Mouse (Mus musculus) CD4-positive, CD25-positive, alpha-beta regulatory T cell, adult 4 months (primary cell): ENCODE results near the gene Capzb. TPM values are rescaled to one million over a fixed set of nuclear protein-coding genes. Genes with fewer than 3 reads are reported as not detected.
A peak's percentile ranks its signal among the peaks of the same experiment; 100 is the strongest.

Source experiments
- ATAC-seq: one replicate; pipeline ENCODE4 v1.8.0; 2017
- polyA plus RNA-seq, 2 experiments: library from polyadenylated mRNA; unstranded; fragments of 100-300 nt; shearing (Covaris generic); gene quantifications; one replicate each; pipeline ENCODE4 v1.2.1; 2017

Gene Capzb
- polyA plus RNA-seq, 2 experiments from 2014 or later, result 479 to 616 TPM

DNA sequence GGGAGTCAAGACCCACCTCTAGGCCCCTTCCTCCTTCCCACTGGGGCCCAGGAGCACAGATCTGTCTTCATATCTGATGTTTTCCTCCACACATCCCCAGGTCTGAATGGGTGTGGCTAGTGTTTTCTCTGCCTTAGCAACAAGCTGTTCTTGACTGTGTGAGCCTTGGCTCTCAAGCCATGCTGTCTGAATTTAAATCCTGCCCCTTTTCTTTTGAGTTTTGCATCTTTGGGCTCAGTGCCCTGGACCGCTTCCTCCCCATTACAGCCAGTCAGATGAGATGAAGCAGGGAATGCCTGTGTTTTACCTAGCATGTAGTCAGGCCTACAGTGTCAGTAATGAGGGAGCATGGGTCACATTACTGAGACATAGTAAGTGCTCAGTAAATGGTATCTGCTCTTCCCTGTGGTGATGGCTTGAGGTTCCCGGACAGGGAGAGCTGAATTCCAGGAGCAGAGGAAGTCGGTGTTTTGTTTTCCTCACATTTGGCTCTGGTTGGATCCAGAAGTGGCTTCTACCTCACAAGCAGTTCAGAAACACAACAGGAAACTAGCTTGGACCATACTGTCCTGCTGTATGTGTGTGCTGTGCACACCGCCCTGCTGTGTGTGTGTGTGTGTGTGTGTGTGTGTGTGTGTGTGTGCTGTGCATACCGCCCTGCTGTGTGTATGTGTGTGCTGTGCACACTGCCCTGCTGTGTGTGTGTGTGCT lies 16.6 kb downstream of the Capzb start:
- peak; percentile 15 for ATAC-seq

- no peak for ATAC-seq
Measured at GRCm38 (mm10) chr4:139211975-139212831, 19.5 kb downstream of the Capzb start.

- ATAC-seq, result no peak
Measured at GRCm38 (mm10) chr4:139213086-139213485, 20.4 kb downstream of the Capzb start.

- peak; percentile 38 for ATAC-seq
Measured at GRCm38 (mm10) chr4:139213935-139214371, 21.3 kb downstream of the Capzb start.

- no peak for ATAC-seq
Measured at GRCm38 (mm10) chr4:139216566-139216965, 23.9 kb downstream of the Capzb start.

DNA sequence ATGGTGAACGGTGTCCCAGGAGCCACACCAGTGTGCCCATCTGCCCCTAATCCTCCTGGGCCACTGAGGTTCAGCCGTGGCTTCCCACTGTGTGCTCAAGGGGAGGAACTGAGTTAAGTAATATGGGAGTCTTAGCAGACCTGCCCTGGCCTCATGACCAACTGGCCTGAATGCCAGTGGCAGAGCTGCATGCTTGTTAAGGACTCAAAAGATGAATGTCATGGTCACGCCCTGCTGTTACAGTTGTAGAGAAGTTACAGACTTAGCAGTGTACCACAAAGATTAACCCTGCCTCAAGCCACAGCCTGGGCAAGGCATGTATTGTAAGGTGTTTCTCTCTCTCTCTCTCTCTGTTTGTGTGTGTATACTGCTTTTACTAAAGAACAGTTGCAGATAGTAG lies 25.8 kb downstream of the Capzb start:
- no peak for ATAC-seq

- no peak for ATAC-seq
Measured at GRCm38 (mm10) chr4:139219656-139220055, 27.0 kb downstream of the Capzb start.

DNA sequence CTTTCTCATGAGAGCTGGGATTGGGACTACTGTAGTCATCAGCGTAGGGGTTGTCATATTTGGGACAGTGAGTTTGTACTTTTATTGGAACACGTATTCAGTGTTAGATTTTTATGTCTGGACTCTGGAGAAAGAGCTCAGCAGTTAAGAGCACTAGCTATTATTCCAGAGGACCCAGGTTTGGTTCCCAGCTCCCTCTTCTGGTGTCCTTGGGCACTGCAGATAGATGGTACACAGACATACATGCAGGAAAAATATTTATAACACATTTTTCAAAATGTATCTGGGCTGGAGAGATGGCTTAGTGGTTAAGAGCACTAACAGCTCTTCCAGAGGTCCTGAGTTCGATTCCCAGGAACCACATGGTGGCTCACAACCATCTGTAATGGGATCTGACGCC lies 28.3 kb downstream of the Capzb start:
- ATAC-seq, result no peak

GRCm38 (mm10) chr4:139221837-139222236 lies 29.1 kb downstream of the Capzb start:
- ATAC-seq, result no peak

DNA sequence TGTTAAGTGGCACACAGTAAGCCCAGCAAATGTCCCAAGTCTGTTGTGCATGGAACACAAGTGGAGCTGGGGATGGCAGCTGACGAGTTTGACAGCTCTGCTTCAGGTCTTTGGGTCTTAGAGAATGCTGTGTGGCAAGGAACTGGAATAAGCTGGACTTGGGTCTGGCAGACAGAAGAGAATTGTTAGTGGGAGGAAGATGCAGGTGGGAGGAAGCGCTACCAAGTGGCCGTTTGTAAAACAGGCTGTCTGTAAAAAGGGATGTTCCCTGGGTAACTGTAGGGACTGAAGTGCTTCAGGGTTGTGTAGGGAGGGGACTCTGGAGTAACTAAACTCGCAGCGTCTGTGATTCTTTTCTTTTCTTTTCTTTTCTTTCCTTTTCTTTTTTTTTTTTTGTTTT lies 32.4 kb downstream of the Capzb start:
- no peak for ATAC-seq

DNA sequence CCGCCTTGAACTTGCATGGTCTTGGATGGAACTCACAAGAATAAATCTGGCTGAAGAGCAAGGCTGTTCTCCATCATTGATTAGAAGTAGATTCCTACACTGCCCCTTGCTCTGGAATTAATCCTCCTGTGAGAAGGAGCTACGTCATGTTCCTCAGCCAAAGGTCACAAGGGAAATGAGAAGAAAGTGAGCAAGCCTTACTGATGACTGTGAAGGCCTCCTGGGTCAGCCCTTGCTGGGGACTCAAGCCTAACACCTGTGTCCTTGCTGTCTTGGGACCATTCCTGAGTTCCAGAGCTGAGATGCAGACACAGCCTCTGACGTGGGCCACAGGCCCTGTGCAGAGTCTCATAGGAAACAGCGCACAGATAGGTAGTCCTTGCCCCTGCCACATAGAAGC lies 33.2 kb downstream of the Capzb start:
- no peak for ATAC-seq

GRCm38 (mm10) chr4:139226504-139227216 lies 34.0 kb downstream of the Capzb start:
- ATAC-seq, result no peak

DNA sequence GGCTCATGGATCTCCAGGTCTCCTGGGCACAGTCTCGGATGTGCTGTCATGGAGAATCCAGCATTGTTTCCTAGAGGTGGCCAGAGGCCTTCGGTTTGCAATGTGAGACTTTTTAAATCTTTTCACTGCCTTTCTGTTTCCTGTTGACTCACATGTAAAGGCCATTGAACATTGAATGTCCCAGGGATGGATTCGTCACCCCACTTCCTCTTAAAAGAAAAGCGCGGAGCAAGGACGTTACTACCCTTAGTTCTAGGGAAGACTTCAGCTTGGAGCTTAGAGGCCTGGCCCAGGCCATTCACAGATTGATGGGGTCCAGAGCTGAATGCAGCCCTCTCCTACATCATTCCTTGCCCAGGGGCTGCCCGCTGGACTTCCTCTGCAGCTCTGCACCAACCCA lies 35.2 kb downstream of the Capzb start:
- no peak for ATAC-seq

- ATAC-seq, result no peak
Measured at GRCm38 (mm10) chr4:139229271-139229670, 36.6 kb downstream of the Capzb start.

DNA sequence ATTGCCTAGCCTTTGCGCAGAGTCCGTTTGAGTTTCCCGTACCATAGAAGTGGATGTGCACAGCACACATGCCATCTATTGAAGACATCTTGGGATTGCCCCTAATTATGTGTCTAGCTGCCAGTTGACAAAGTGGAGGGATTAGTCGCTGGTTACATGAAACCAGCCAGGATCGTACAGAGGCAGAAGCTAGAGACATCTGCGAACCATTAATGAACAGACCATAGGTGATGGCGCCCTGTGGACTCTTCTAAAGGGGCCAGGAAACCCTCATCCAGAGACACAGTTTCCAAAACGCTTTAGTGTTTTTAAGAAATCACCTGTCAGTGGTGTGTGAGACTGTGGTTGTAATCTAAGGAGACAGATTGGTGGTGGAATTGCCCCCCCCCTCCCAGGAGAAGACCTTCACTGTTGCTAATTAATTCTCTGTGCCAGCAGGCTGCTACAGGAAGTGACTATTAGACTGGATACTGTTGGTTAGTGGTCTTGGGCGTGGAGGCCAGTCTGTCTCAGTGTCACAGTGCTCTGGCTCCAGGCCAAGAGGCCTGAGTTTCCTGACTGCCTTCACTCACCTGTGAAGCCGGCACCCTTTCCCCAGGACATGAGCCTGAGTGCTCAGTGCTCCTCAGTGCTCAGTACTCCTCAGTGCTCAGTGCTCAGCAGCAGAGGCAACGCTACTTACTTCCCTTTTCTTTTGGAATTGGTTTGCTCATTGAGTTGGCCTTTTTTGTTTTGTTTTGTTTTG lies 37.8 kb downstream of the Capzb start:
- no peak for ATAC-seq

- ATAC-seq, result no peak
Measured at GRCm38 (mm10) chr4:139231163-139231562, 38.5 kb downstream of the Capzb start.

DNA sequence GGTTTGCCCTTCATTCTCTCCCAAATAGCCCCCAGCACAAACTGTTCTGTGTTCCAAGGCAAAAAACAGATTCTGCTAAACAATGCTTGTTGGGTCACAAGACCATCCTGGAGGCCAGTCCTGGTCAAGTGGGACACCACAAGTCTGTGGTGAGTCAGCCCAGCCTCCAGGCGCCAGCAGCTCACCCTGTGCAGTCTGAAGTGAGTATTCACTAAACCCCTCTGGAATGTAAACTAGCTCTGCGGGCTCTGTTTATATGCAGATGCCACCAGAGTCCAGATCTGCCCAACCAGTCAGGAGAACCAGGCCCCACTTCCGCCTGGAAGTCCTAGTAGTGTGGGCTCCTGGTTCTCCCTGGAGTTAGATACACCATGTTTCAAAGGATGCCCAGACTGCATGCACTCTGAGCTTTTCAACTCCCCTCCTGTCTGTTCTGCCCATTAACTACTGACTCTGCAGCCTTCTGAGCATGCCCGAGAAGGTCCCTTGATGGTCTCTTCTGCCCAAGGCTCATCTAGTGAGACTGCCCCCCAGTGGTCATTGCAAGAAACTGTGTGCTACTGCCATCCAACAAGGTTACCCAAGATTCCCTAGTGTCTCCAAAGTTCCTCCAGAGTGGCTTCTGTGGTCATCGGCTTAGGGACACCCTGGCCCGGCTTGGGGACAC lies 39.9 kb downstream of the Capzb start:
- peak; percentile 54 for ATAC-seq

- ATAC-seq, result no peak
Measured at GRCm38 (mm10) chr4:139233146-139233495, 40.4 kb downstream of the Capzb start.

DNA sequence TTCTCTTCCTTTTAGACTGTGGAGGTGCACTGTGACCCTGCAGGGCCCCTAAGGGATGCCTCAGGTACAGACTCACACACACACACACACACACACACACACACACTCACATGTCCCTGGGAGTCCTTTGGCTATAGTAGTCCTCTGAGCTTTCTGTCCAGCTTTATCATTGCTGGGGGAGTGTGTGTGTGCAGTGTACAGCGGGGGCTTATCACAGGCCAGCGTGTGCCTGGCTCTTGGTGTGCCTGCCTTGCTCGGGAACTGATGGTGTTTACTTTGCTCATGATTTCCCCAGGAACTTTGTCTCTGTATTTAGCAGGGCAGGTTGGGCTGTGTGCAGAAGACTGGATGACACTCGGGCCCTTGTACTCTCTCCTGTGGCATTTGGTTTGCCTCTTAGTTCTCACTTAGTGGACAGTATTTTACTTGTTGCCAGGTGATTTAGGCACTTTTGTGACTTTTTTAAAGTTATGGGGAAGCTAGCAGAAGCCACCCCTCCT lies 41.1 kb downstream of the Capzb start:
- ATAC-seq, result no peak

GRCm38 (mm10) chr4:139234261-139234660 lies 41.6 kb downstream of the Capzb start:
- no peak for ATAC-seq

GRCm38 (mm10) chr4:139235556-139235955 lies 42.9 kb downstream of the Capzb start:
- no peak for ATAC-seq

DNA sequence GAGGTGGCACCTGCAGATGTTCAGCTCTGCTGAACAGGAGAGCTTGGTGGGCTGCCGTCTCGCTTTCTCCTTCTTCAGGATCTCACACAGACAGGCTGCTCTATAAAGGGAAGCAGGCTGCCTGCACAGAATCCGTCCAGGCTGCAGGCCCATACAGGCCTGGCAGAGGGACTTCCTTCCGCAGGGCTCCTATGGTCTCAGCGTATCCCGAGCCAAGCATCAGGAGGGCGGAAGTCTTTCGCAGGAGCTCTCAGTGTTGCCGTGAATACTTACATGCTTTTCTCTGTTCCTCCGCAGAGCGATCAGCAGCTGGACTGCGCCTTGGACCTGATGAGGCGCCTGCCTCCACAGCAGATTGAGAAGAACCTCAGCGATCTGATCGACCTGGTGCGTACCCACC lies 45.9 kb downstream of the Capzb start:
- ATAC-seq, result no peak
